Mouse (Mus musculus): ENCODE data around the gene Kcng1.

GRCm38 (mm10) chr2:168260900-168261299 is 20.6 kb downstream of the Kcng1 start:
- no peak for TF ChIP-seq CTCF (IDR thresholded peaks at IDR 0.05; ENCODE audit: control insufficient read depth, insufficient read depth, insufficient read length)
- TF ChIP-seq USF1 (IDR thresholded peaks at IDR 0.05; ENCODE audit: low read depth), result no peak
- no peak for TF ChIP-seq CEBPB (IDR thresholded peaks at IDR 0.05; ENCODE audit: low read depth)
- TF ChIP-seq MYOD1 (IDR thresholded peaks at IDR 0.05; ENCODE audit: control insufficient read depth, insufficient read length, low read depth), result no peak
- TF ChIP-seq MAX (IDR thresholded peaks at IDR 0.05), result no peak
- TF ChIP-seq MYOG (IDR thresholded peaks at IDR 0.05; ENCODE audit: control insufficient read depth, extremely low read depth, insufficient read length), result no peak
- no peak for TF ChIP-seq FOSL1 (IDR thresholded peaks at IDR 0.05; ENCODE audit: insufficient read depth, low read length, poor library complexity, severe bottlenecking)

Measured in C2C12 (cell line).